Mouse (Mus musculus) kidney, postnatal 0 days (tissue): ENCODE data around the gene Tmem82. TPM values are rescaled to one million over a fixed set of nuclear protein-coding genes. Genes with fewer than 3 reads are reported as not detected.
"Not testable (repeated sequence)": the region's sequence is repeated elsewhere in the genome, so short reads cannot be mapped to it uniquely, and the experiment has no call there.

ENCODE experiments used
- ATAC-seq: fragments of 200-750 bp; cut with Nextera tagmentation; replicated peaks from 2 replicates; pipeline ENCODE4 v1.8.0; 2017; ENCODE audit warnings: low read depth, moderate number of reproducible peaks, moderate TSS enrichment, moderate library complexity; ENCODE audit not compliant: low FRiP score
- DNase-seq: peaks from one replicate; pipeline ENCODE4 v3.0.0-alpha.2; 2016; ENCODE audit warnings: low spot score
- H3K27ac ChIP-seq: fragments of 300-500 bp; sonication (generic); 2 replicates; pipeline ENCODE4 v1.5.1; 2014; ENCODE audit warnings: mild to moderate bottlenecking
- H3K27me3 ChIP-seq: fragments of 300-500 bp; sonication (generic); 2 replicates; pipeline ENCODE4 v1.6.1; 2014; ENCODE audit warnings: low read length, mixed read lengths; ENCODE audit not compliant: insufficient read depth
- H3K36me3 ChIP-seq: fragments of 300-500 bp; sonication (generic); 2 replicates; pipeline ENCODE4 v1.6.1; 2014; ENCODE audit warnings: low read length, mixed read lengths; ENCODE audit not compliant: insufficient read depth
- H3K4me1 ChIP-seq: fragments of 300-500 bp; sonication (generic); replicated peaks from 2 replicates; pipeline ENCODE4 v1.6.1; 2014; ENCODE audit warnings: antibody characterized with exemption, low read length, mixed read lengths; ENCODE audit not compliant: insufficient read depth
- H3K4me2 ChIP-seq: fragments of 300-500 bp; sonication (generic); 2 replicates; pipeline ENCODE4 v1.6.1; 2014; ENCODE audit warnings: mild to moderate bottlenecking, low read length, moderate library complexity, mixed read lengths
- H3K4me3 ChIP-seq: fragments of 300-500 bp; sonication (generic); replicated peaks from 2 replicates; pipeline ENCODE4 v1.5.1; 2014; ENCODE audit warnings: low read depth, low read length
- H3K9ac ChIP-seq: fragments of 300-500 bp; sonication (generic); 2 replicates; pipeline ENCODE4 v1.6.1; 2014; ENCODE audit warnings: low read depth, low read length
- H3K9me3 ChIP-seq: fragments of 300-500 bp; sonication (generic); replicated peaks from 2 replicates; pipeline ENCODE4 v1.6.1; 2016; ENCODE audit warnings: low read length, inconsistent platforms, mixed read lengths
- CTCF ChIP-seq: IDR thresholded peaks from 2 replicates; pipeline ENCODE4 v1.5.1; 2016; ENCODE audit warnings: antibody characterized with exemption, low read depth, mild to moderate bottlenecking, moderate library complexity
- WGBS: fragments of 180-500 bp; shearing (Covaris S2); extraction: QIAGEN DNeasy Blood & Tissue Kit; methylation state at CpG from one replicate; pipeline ENCODE4 v1.1.7; 2014; 5-methylcytosine and 5-hydroxymethylcytosine counted together
- polyA plus RNA-seq: library from polyadenylated mRNA; unstranded; fragments of >200 nt; fragmentation: Nextera tagmentation; extraction: Ambion mirVana; gene quantifications from 2 replicates; pipeline ENCODE4 v1.2.1, GENCODE M21; 2015

Gene Tmem82
- polyA plus RNA-seq, 1 experiment from 2014 or later, result 7.7 TPM

GRCm38 (mm10) chr4:141571934-141572333, 46.5 kb downstream of the Tmem82 start:
- Histone ChIP-seq H3K9ac (no peak overlapping the region), H3K4me1 (peaks cover 15% of the 10 kb centered on the region), H3K9me3 (no peaks in the 10 kb centered on the region), H3K4me2 (no peak overlapping the region), H3K27me3 (no peaks in the 10 kb centered on the region), H3K27ac (0 out of 2 replicates have a peak overlapping the region, but pooled peaks have one; percentile 21), H3K36me3 (no peaks in the 10 kb centered on the region), H3K4me3 (no peak overlapping the region)
- no peak for TF ChIP-seq CTCF
- ATAC-seq, result no peak
- 51% methylated on average over 10 of the region's 10 CpGs for WGBS
- no peak for DNase-seq

GRCm38 (mm10) chr4:141571337-141571739, 47.1 kb downstream of the Tmem82 start:
- no peak for DNase-seq
- H3K4me3 ChIP-seq, result no peak overlapping the region
- no peaks in the 10 kb centered on the region for H3K36me3 ChIP-seq
- ATAC-seq, result peak; percentile 53
- no peak overlapping the region for H3K4me2 ChIP-seq
- no peak for TF ChIP-seq CTCF
- H3K27ac ChIP-seq, result peak overlapping the region; percentile 61
- H3K4me1 ChIP-seq, result peaks cover 15% of the 10 kb centered on the region
- no peak overlapping the region for H3K9ac ChIP-seq
- H3K9me3 ChIP-seq, result no peaks in the 10 kb centered on the region
- no peaks in the 10 kb centered on the region for H3K27me3 ChIP-seq
- 27% methylated on average over 6 of the region's 6 CpGs for WGBS

- Histone ChIP-seq H3K27ac (peak overlapping the region; percentile 61), H3K4me1 (peaks cover 15% of the 10 kb centered on the region), H3K4me3 (no peak overlapping the region), H3K9ac (no peak overlapping the region), H3K27me3 (no peaks in the 10 kb centered on the region), H3K4me2 (no peak overlapping the region), H3K36me3 (no peaks in the 10 kb centered on the region), H3K9me3 (no peaks in the 10 kb centered on the region)
- WGBS, result 95% methylated on average over 1 of the region's 1 CpGs
- ATAC-seq (no peak), DNase-seq (no peak)
- no peak for TF ChIP-seq CTCF
These were observed 47.6 kb downstream of the Tmem82 start for GRCm38 (mm10) chr4:141570821-141571220.

- DNase-seq, result peak; percentile 55
- Histone ChIP-seq H3K9ac (no peak overlapping the region), H3K9me3 (no peaks in the 10 kb centered on the region), H3K36me3 (no peaks in the 10 kb centered on the region), H3K4me3 (no peak overlapping the region), H3K27ac (0 out of 2 replicates have a peak overlapping the region, but pooled peaks have one; percentile 19), H3K27me3 (no peaks in the 10 kb centered on the region), H3K4me1 (peaks cover 11% of the 10 kb centered on the region), H3K4me2 (no peak overlapping the region)
- peak; percentile 22; the same call in 1 of the 2 replicates for ATAC-seq
- TF ChIP-seq CTCF, result no peak
- WGBS, result 52% methylated on average over 6 of the region's 6 CpGs
These were observed 48.4 kb downstream of the Tmem82 start for GRCm38 (mm10) chr4:141570004-141570403.

- no peaks in the 10 kb centered on the region for H3K27me3 ChIP-seq
- DNase-seq, result no peak
- 65% methylated on average over 5 of the region's 5 CpGs for WGBS
These were observed 49.5 kb downstream of the Tmem82 start for GRCm38 (mm10) chr4:141568966-141569365.

GRCm38 (mm10) chr4:141567174-141567573, 51.3 kb downstream of the Tmem82 start:
- not testable (repeated sequence) for H3K4me1 ChIP-seq, H3K27me3 ChIP-seq, DNase-seq, H3K4me3 ChIP-seq, H3K9ac ChIP-seq, H3K9me3 ChIP-seq, ATAC-seq, H3K36me3 ChIP-seq, H3K4me2 ChIP-seq, H3K27ac ChIP-seq
- WGBS, result 90% methylated on average over 7 of the region's 7 CpGs

More at GRCm38 (mm10) chr4:141568966-141569365, 49.5 kb downstream of the Tmem82 start:
- no peak for ATAC-seq
- Histone ChIP-seq H3K36me3 (no peaks in the 10 kb centered on the region), H3K27ac (no peak overlapping the region), H3K9me3 (no peaks in the 10 kb centered on the region), H3K4me3 (no peak overlapping the region), H3K4me2 (no peak overlapping the region), H3K4me1 (peaks cover 8% of the 10 kb centered on the region), H3K9ac (no peak overlapping the region)
- no peak for TF ChIP-seq CTCF

- DNase-seq, result no peak
- no peak overlapping the region for H3K4me3 ChIP-seq
- H3K36me3 ChIP-seq, result no peaks in the 10 kb centered on the region
- no peaks in the 10 kb centered on the region for H3K9me3 ChIP-seq
- no peak overlapping the region for H3K9ac ChIP-seq
- no peaks in the 10 kb centered on the region for H3K27me3 ChIP-seq
- no peak for TF ChIP-seq CTCF
- no peak overlapping the region for H3K27ac ChIP-seq
- no peak overlapping the region for H3K4me2 ChIP-seq
- 90% methylated on average over 6 of the region's 6 CpGs for WGBS
- H3K4me1 ChIP-seq, result peaks cover 8% of the 10 kb centered on the region; the same call in 1 of the 2 replicates
- no peak for ATAC-seq
These were observed 52.2 kb downstream of the Tmem82 start for GRCm38 (mm10) chr4:141566187-141566586.
